Mouse (Mus musculus): ENCODE results near the gene Hoxa1.

DNA sequence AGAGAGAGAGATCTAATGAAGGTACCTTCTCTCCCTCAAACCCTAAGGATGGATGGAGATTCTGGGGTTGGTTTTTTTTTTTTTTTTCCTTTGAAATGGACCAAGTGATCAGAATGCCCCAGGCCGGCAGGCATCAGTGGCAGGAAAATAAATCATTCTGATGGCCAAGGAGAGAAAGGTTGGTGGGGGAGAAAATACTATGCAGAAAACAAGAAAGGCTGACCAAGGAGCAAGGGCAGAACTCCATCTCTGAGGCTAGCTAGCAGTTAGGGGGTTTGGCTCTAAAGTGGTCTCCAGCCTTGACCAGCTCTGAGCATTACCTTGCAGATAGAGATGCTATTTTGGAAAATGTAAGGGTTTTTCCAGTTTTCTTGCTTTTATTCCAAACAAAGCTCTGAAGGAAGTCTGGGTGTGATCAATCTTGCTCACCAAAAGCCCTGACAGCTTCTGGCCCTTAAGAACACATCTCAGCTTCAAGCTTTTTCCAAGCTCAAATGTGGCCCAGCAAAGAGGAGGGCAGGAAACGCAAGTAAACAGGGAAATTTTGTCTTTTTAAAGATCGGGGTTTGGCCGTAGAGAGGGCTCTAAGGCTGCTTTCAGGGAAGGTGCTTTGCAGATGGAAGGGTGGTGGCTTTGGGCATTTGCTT lies 8.4 kb upstream of the Hoxa1 start:
- TF ChIP-seq GATA1 (IDR thresholded peaks at IDR 0.05; ENCODE audit: low read length) = no peak
- no peak for TF ChIP-seq TAL1 (IDR thresholded peaks at IDR 0.05; ENCODE audit: low read length)

Data from erythroblast, embryonic 14.5 days (primary cell).